Mouse (Mus musculus) limb, embryonic 15.5 days (tissue): ENCODE data around the gene Gm42421. TPM values are rescaled to one million over a fixed set of nuclear protein-coding genes. Genes with fewer than 3 reads are reported as not detected.

Source experiments
- ATAC-seq: fragments of 200-750 bp; cut with Nextera tagmentation; 2 replicates; pipeline ENCODE4 v1.8.0; 2017; ENCODE audit warnings: low read depth, moderate TSS enrichment; ENCODE audit not compliant: insufficient number of reproducible peaks, low FRiP score, low TSS enrichment
- H3K27ac ChIP-seq: fragments of 300-500 bp; sonication (generic); 2 replicates; pipeline ENCODE4 v1.5.1; 2015; ENCODE audit warnings: moderate library complexity, mild to moderate bottlenecking, inconsistent platforms
- H3K27me3 ChIP-seq: fragments of 300-500 bp; sonication (generic); 2 replicates; pipeline ENCODE4 v1.6.1; 2015; ENCODE audit warnings: inconsistent platforms
- H3K36me3 ChIP-seq: fragments of 300-500 bp; sonication (generic); 2 replicates; pipeline ENCODE4 v1.6.1; 2015; ENCODE audit warnings: inconsistent platforms
- H3K4me1 ChIP-seq: fragments of 300-500 bp; sonication (generic); 2 replicates; pipeline ENCODE4 v1.6.1; 2015; ENCODE audit warnings: inconsistent platforms
- H3K4me2 ChIP-seq: fragments of 300-500 bp; sonication (generic); 2 replicates; pipeline ENCODE4 v1.6.1; 2015; ENCODE audit warnings: mild to moderate bottlenecking, inconsistent platforms
- H3K4me3 ChIP-seq: fragments of 300-500 bp; sonication (generic); 2 replicates; pipeline ENCODE4 v1.5.1; 2015; ENCODE audit warnings: mild to moderate bottlenecking, inconsistent platforms
- H3K9ac ChIP-seq: fragments of 300-500 bp; sonication (generic); 2 replicates; pipeline ENCODE4 v1.6.1; 2015; ENCODE audit warnings: inconsistent platforms
- H3K9me3 ChIP-seq: fragments of 300-500 bp; sonication (generic); 2 replicates; pipeline ENCODE4 v1.6.1; 2016; ENCODE audit warnings: inconsistent platforms
- WGBS: fragments of 180-500 bp; shearing (Covaris S2); methylation state at CpG from one replicate; pipeline ENCODE4 v1.1.7; 2015; 5-methylcytosine and 5-hydroxymethylcytosine counted together
- polyA plus RNA-seq: library from polyadenylated mRNA; unstranded; fragments of >200 nt; fragmentation: Nextera tagmentation; extraction: Ambion mirVana; gene quantifications from 2 replicates; pipeline ENCODE4 v1.2.1, GENCODE M21; 2015

Gene Gm42421
- polyA plus RNA-seq, 1 experiment from 2014 or later = 0.70 TPM

DNA sequence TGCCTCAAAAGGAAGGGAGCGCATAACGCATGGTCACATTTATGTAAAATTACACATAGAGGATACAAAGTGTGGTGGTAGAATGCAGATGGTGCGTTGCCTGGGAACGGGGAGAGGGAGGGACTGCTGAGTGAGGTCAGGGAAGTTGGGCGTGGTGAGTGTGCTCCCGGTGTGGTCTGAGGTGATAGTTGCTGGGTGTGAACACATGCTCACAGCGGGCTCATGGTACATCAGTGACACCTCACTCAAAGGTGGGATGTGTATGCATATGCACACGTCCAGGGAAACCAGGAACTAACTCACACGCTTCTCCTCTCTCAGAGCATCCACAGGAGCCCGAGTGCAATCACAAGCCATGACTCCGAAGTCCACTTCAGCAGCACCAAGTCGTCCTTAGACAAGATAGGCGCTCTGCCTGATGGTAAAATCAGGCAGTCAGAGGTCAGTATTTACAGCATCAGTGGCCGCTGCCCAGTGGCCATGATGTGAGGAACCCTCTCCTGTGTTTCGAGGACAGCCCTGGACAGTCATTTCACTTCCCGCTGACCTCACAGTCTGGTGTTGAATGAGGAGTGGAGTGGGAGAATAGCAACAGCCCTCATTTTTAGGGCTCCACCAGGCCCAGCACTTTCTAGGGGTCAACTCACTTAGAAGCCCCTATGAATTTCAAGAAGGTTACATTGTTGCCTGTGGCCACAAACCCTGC is 48.9 kb downstream of the Gm42421 start:
- ATAC-seq = no peak
- H3K9me3 ChIP-seq = no peaks in the 10 kb centered on the region
- no peak overlapping the region for H3K4me2 ChIP-seq
- H3K4me1 ChIP-seq = peaks cover 7% of the 10 kb centered on the region; the same call in 1 of the 2 replicates
- H3K4me3 ChIP-seq = no peak overlapping the region
- no peaks in the 10 kb centered on the region for H3K36me3 ChIP-seq
- WGBS = 69% methylated on average over 16 of the region's 16 CpGs
- H3K27ac ChIP-seq = no peak overlapping the region
- no peaks in the 10 kb centered on the region for H3K27me3 ChIP-seq
- H3K9ac ChIP-seq = no peak overlapping the region

DNA sequence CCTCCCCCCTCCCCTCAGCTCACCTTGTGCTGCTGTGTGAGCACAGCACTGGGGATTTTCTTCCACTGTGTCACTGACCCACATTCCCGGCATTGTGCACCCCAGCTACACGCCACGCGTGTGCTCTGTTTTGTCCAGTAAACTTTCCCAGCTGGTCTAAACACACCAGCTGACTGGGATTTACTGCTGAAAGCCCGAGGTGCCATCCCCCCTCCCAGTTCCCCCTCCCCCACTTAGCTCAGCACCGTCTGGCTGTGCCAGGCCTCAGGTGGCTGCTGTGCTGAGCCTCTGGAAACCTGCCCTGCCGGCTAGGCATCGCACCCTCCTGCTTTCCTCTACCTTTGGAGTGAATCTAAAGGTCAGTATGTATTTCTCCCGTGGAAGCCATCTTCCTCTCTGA is 52.9 kb downstream of the Gm42421 start:
- no peak overlapping the region for H3K9ac ChIP-seq
- H3K27me3 ChIP-seq = no peaks in the 10 kb centered on the region
- ATAC-seq = no peak
- no peaks in the 10 kb centered on the region for H3K9me3 ChIP-seq
- H3K4me1 ChIP-seq = peaks cover 3% of the 10 kb centered on the region; the same call in 1 of the 2 replicates
- peaks cover 18% of the 10 kb centered on the region for H3K36me3 ChIP-seq
- no peak overlapping the region for H3K27ac ChIP-seq
- no peak overlapping the region for H3K4me2 ChIP-seq
- H3K4me3 ChIP-seq = no peak overlapping the region
- 14% methylated on average over 9 of the region's 9 CpGs for WGBS

DNA sequence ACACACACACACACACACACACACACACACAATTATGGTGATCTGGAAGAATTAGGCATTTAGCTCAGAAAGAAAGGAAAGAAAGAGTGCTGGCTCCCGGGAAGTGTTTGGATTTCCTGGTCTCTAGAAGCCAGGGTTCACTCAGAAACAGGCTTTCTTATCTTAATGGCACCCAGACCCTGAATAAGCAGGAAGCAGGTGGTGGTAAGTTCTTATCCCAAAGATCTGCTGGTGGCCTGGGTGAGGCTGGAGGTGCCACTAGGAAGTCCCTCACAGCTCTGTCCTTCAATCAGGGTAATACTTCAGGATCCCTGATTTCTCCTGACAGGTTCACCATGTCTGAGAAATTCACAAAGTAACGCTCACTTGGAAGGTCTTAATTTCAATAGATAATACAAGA is 54.4 kb downstream of the Gm42421 start:
- Histone ChIP-seq H3K9me3 (no peaks in the 10 kb centered on the region), H3K27me3 (no peaks in the 10 kb centered on the region), H3K4me3 (no peak overlapping the region), H3K4me2 (no peak overlapping the region), H3K27ac (no peak overlapping the region), H3K9ac (no peak overlapping the region), H3K4me1 (peaks cover 3% of the 10 kb centered on the region; the same call in 1 of the 2 replicates), H3K36me3 (peaks cover 31% of the 10 kb centered on the region)
- no peak for ATAC-seq
- WGBS = 64% methylated on average over 2 of the region's 2 CpGs

GRCm38 (mm10) chr5:143985381-143985780 is 57.4 kb downstream of the Gm42421 start:
- Histone ChIP-seq H3K36me3 (peaks cover 61% of the 10 kb centered on the region), H3K9ac (no peak overlapping the region), H3K4me3 (no peak overlapping the region), H3K27ac (no peak overlapping the region), H3K9me3 (no peaks in the 10 kb centered on the region), H3K4me1 (peaks cover 3% of the 10 kb centered on the region; the same call in 1 of the 2 replicates), H3K4me2 (no peak overlapping the region), H3K27me3 (no peaks in the 10 kb centered on the region)
- no peak for ATAC-seq
- WGBS = 82% methylated on average over 7 of the region's 7 CpGs

Other genes starting within 250 kb of the Gm42421 start
- gene Usp42, start 195.9 kb upstream of the Gm42421 start, polyA plus RNA-seq = 17.4 and 18.1 TPM in 2 replicates
- 36.5 and 38.5 TPM in 2 replicates for gene Eif2ak1, start 110.4 kb upstream of the Gm42421 start, polyA plus RNA-seq
- gene Ankrd61, start 30.5 kb upstream of the Gm42421 start, polyA plus RNA-seq = 0.30 and 0.51 TPM in 2 replicates
- 99.5 and 111 TPM in 2 replicates for gene Aimp2, start 18.3 kb upstream of the Gm42421 start, polyA plus RNA-seq
- 23.6 and 26.5 TPM in 2 replicates for gene Pms2, start 18.2 kb upstream of the Gm42421 start, polyA plus RNA-seq
- 1.4 and 3.4 TPM in 2 replicates for gene Rsph10b, start 4.9 kb downstream of the Gm42421 start, polyA plus RNA-seq
- gene Ccz1, start 86.7 kb downstream of the Gm42421 start, polyA plus RNA-seq = 63.2 and 66.8 TPM in 2 replicates
- gene Ocm, start 98.5 kb downstream of the Gm42421 start, polyA plus RNA-seq = 0.40 and 0.68 TPM in 2 replicates
- 3.2 and 3.5 TPM in 2 replicates for gene Lmtk2, start 172.3 kb downstream of the Gm42421 start, polyA plus RNA-seq